Mouse (Mus musculus) central nervous system, embryonic 14 days (tissue): ENCODE data around the gene Olfr76. TPM values are rescaled to one million over a fixed set of nuclear protein-coding genes. Genes with fewer than 3 reads are reported as not detected.

Source experiments
- polyA plus RNA-seq: library from polyadenylated mRNA; depleted of rRNA; stranded (reverse); fragments of >200 nt; gene quantifications from 2 replicates; pipeline ENCODE4 v1.2.3, GENCODE M21; 2012; rRNA removed

Olfr76 gene
- not detected in 2 replicates for polyA plus RNA-seq

GRCm38 (mm10) chr19:12123103-12123502 is at the start of gene Olfr76:
Olfr76 (minus strand) TSS chr19:12123203.

GRCm38 (mm10) chr19:12170062-12170599 is 47.1 kb upstream of the Olfr76 start, which contains the start of gene Olfr1555-ps1:
Olfr1555-ps1 (minus strand) TSS chr19:12170112.

GRCm38 (mm10) chr19:12115797-12116196 is 7.2 kb downstream of the Olfr76 start, which contains the start of gene Olfr1428:
Olfr1428 (minus strand) TSS chr19:12115897.

GRCm38 (mm10) chr19:12103234-12103633 is 19.8 kb downstream of the Olfr76 start, which contains the start of gene Olfr1427:
Olfr1427 (minus strand) TSS chr19:12103334.

GRCm38 (mm10) chr19:12091913-12092312 is 31.1 kb downstream of the Olfr76 start, which contains the start of gene Olfr1426:
Olfr1426 (minus strand) TSS chr19:12092013.

GRCm38 (mm10) chr19:12077631-12078030 is 45.4 kb downstream of the Olfr76 start, which contains the start of gene Olfr1425:
Olfr1425 (minus strand) TSS chr19:12077731.

Other genes starting within 250 kb of the Olfr76 start
- 0.06 TPM in 1 of 2 replicates, not detected in the other for gene Olfr1419, start 248.1 kb downstream of the Olfr76 start, polyA plus RNA-seq
- not detected in 2 replicates for gene Olfr1420, start 236.6 kb downstream of the Olfr76 start, polyA plus RNA-seq
- 31.4 and 33.7 TPM in 2 replicates for gene Patl1, start 210.8 kb downstream of the Olfr76 start, polyA plus RNA-seq
- gene Osbp, start 157.3 kb downstream of the Olfr76 start, polyA plus RNA-seq = 34.8 and 35.5 TPM in 2 replicates
- not detected in 2 replicates for gene Olfr1423, start 81.9 kb downstream of the Olfr76 start, polyA plus RNA-seq
- not detected in 2 replicates for gene Olfr1424, start 60.5 kb downstream of the Olfr76 start, polyA plus RNA-seq
- not detected in 2 replicates for gene Olfr1425, start 45.5 kb downstream of the Olfr76 start, polyA plus RNA-seq
- gene Olfr1426, start 31.2 kb downstream of the Olfr76 start, polyA plus RNA-seq = not detected in 2 replicates
- not detected in 2 replicates for gene Olfr1427, start 19.9 kb downstream of the Olfr76 start, polyA plus RNA-seq
- gene Olfr1428, start 7.3 kb downstream of the Olfr76 start, polyA plus RNA-seq = not detected in 2 replicates
- not detected in 2 replicates for gene Olfr1555-ps1, start 46.9 kb upstream of the Olfr76 start, polyA plus RNA-seq
- not detected in 2 replicates for gene Olfr1431, start 77.4 kb upstream of the Olfr76 start, polyA plus RNA-seq
- not detected in 2 replicates for gene Olfr1432, start 109.4 kb upstream of the Olfr76 start, polyA plus RNA-seq
- not detected in 2 replicates for gene Olfr262, start 118.5 kb upstream of the Olfr76 start, polyA plus RNA-seq
- not detected in 2 replicates for gene Olfr235, start 137.8 kb upstream of the Olfr76 start, polyA plus RNA-seq
- not detected in 2 replicates for gene Olfr1434, start 156.7 kb upstream of the Olfr76 start, polyA plus RNA-seq
- gene Olfr1436, start 175.9 kb upstream of the Olfr76 start, polyA plus RNA-seq = not detected in 2 replicates
- gene Olfr1437, start 201.9 kb upstream of the Olfr76 start, polyA plus RNA-seq = not detected in 2 replicates
- not detected in 2 replicates for gene Olfr1438-ps1, start 212.7 kb upstream of the Olfr76 start, polyA plus RNA-seq